9 mouse cellular contexts compared by ENCODE assay signal in genomic region chr3:127012525-127012924, GRCm38 (mm10).
DNase-seq lines count a peak whose midpoint lies in the region; ATAC-seq and TF ChIP-seq lines count a peak whose summit lies in the region.
"Had no signal": no experiment of that assay in that cellular context is flagged by ENCODE, and none has a peak within 500 bp of the region (broad histone marks: within the 10 kb centered on the region; RNA-seq: fewer than 3 reads in every experiment).

No protein-coding gene starts in this region.

- H3K4me2 ChIP-seq in hindbrain, embryonic 11.5 days (replicated peaks; ENCODE audit: low read depth, low read length): no peak overlapping the region
- no peak overlapping the region for H3K4me2 ChIP-seq in hindbrain, embryonic 14.5 days (replicated peaks)
- no peak overlapping the region for H3K4me2 ChIP-seq in midbrain, postnatal 0 days (ENCODE audit: low read depth, low read length, poor library complexity, severe bottlenecking)
- H3K4me2 ChIP-seq: embryonic facial prominence, embryonic 13.5 days had no signal

- ATAC-seq in hindbrain, embryonic 11.5 days (ENCODE audit: low FRiP score): peak; percentile 70
- ATAC-seq in hindbrain, embryonic 14.5 days (ENCODE audit: low FRiP score): no peak; the same call in 1 of the 2 replicates
- ATAC-seq in granulocyte monocyte progenitor cell, adult 5-6 weeks (replicated peaks; ENCODE audit: poor library complexity, severe bottlenecking): peak; percentile 85
- peak; percentile 68; the same call in 1 of the 2 replicates for ATAC-seq in midbrain, postnatal 0 days (ENCODE audit: low FRiP score)

- no peaks in the 10 kb centered on the region for H3K27me3 ChIP-seq in hindbrain, embryonic 11.5 days (ENCODE audit: control insufficient read depth, insufficient read depth, low read length)
- H3K27me3 ChIP-seq in hindbrain, embryonic 14.5 days (ENCODE audit: control insufficient read depth, insufficient read depth, low read length): no peaks in the 10 kb centered on the region
- H3K27me3 ChIP-seq in ES-Bruce4 (ENCODE audit: control insufficient read depth, insufficient read depth, low read length, poor library complexity, severe bottlenecking): no peaks in the 10 kb centered on the region
- H3K27me3 ChIP-seq in midbrain, postnatal 0 days (ENCODE audit: insufficient read depth, low read length): no peaks in the 10 kb centered on the region
- H3K27me3 ChIP-seq: embryonic facial prominence, embryonic 13.5 days had no signal

- no peaks in the 10 kb centered on the region for H3K36me3 ChIP-seq in hindbrain, embryonic 11.5 days (ENCODE audit: control insufficient read depth, insufficient read depth, low read length)
- peaks cover 89% of the 10 kb centered on the region for H3K36me3 ChIP-seq in hindbrain, embryonic 14.5 days (replicated peaks; ENCODE audit: control insufficient read depth, insufficient read depth)
- no peaks in the 10 kb centered on the region for H3K36me3 ChIP-seq in ES-Bruce4 (ENCODE audit: control insufficient read depth, insufficient read depth, low read length, poor library complexity, severe bottlenecking)
- H3K36me3 ChIP-seq in midbrain, postnatal 0 days (ENCODE audit: insufficient read depth, low read length): peaks cover 44% of the 10 kb centered on the region

- no peak overlapping the region for H3K27ac ChIP-seq in hindbrain, embryonic 11.5 days (ENCODE audit: low read depth, low read length)
- H3K27ac ChIP-seq in hindbrain, embryonic 14.5 days: no peak overlapping the region
- H3K27ac ChIP-seq in ES-Bruce4 (ENCODE audit: insufficient read depth, low read length): no peak overlapping the region
- no peak overlapping the region for H3K27ac ChIP-seq in midbrain, postnatal 0 days (ENCODE audit: low read depth, low read length)
- H3K27ac ChIP-seq: embryonic facial prominence, embryonic 13.5 days had no signal

- peak; percentile 72 for DNase-seq in hindbrain, embryonic 11.5 days (ENCODE audit: low spot score)
- no peak for DNase-seq in hindbrain, embryonic 14.5 days (ENCODE audit: low spot score)
- peak; percentile 7 for DNase-seq in c-Kit-positive CD71-positive TER-119-negative erythroid progenitor cells, embryonic 14.5 days (ENCODE audit: low read depth)
- DNase-seq in midbrain, postnatal 0 days (ENCODE audit: low spot score): peak; percentile 56
- no peak for DNase-seq in urinary bladder, postnatal 36 days (ENCODE audit: low spot score in 2 of 2)
- DNase-seq in heart, postnatal 36 days: no peak

- TF ChIP-seq CTCF in ES-Bruce4 (IDR thresholded peaks at IDR 0.05; ENCODE audit: low read depth, low read length): peak; percentile 86
- peak; percentile 76 for TF ChIP-seq CTCF in midbrain, postnatal 0 days (IDR thresholded peaks at IDR 0.05)

- no peaks in the 10 kb centered on the region for H3K9me3 ChIP-seq in hindbrain, embryonic 11.5 days (ENCODE audit: control insufficient read depth, low read length)
- H3K9me3 ChIP-seq in hindbrain, embryonic 14.5 days (ENCODE audit: control insufficient read depth, low read length): no peaks in the 10 kb centered on the region
- no peaks in the 10 kb centered on the region for H3K9me3 ChIP-seq in ES-Bruce4 (replicated peaks; ENCODE audit: control insufficient read depth, insufficient read depth, low read length, poor library complexity, severe bottlenecking)
- H3K9me3 ChIP-seq in midbrain, postnatal 0 days (ENCODE audit: low read length): no peaks in the 10 kb centered on the region
- H3K9me3 ChIP-seq: embryonic facial prominence, embryonic 13.5 days had no signal

- intact Hi-C loops in heart, postnatal 36 days (cut with DNase I): loop anchor here (5.0 kb wide), 1 partner anchor 35 kb away; no protein-coding TSS in a partner anchor

- TF ChIP-seq POLR2A in ES-Bruce4 (IDR thresholded peaks at IDR 0.05; ENCODE audit: insufficient read depth, low read length): no peak

- H3K4me3 ChIP-seq in hindbrain, embryonic 11.5 days (ENCODE audit: low read depth, low read length): no peak overlapping the region
- H3K4me3 ChIP-seq in hindbrain, embryonic 14.5 days (replicated peaks; ENCODE audit: low read length): no peak overlapping the region
- H3K4me3 ChIP-seq in ES-Bruce4 (ENCODE audit: low read depth, low read length): no peak overlapping the region
- no peak overlapping the region for H3K4me3 ChIP-seq in midbrain, postnatal 0 days (ENCODE audit: low read depth, low read length)
- H3K4me3 ChIP-seq: embryonic facial prominence, embryonic 13.5 days had no signal

- no peaks in the 10 kb centered on the region for H3K4me1 ChIP-seq in hindbrain, embryonic 11.5 days (replicated peaks; ENCODE audit: control insufficient read depth, insufficient read depth, low read length)
- H3K4me1 ChIP-seq in hindbrain, embryonic 14.5 days (replicated peaks; ENCODE audit: control insufficient read depth, insufficient read depth, low read length): no peaks in the 10 kb centered on the region
- no peaks in the 10 kb centered on the region for H3K4me1 ChIP-seq in ES-Bruce4 (ENCODE audit: control insufficient read depth, insufficient read depth, low read length)
- no peaks in the 10 kb centered on the region for H3K4me1 ChIP-seq in midbrain, postnatal 0 days (ENCODE audit: insufficient read depth, low read length)
- H3K4me1 ChIP-seq: embryonic facial prominence, embryonic 13.5 days had no signal

- no peak overlapping the region for H3K9ac ChIP-seq in hindbrain, embryonic 11.5 days (ENCODE audit: low read depth, low read length)
- no peak overlapping the region for H3K9ac ChIP-seq in hindbrain, embryonic 14.5 days
- no peak overlapping the region for H3K9ac ChIP-seq in ES-Bruce4 (ENCODE audit: low read depth, poor library complexity, severe bottlenecking)
- H3K9ac ChIP-seq in midbrain, postnatal 0 days (replicated peaks; ENCODE audit: low read length, poor library complexity, severe bottlenecking): no peak overlapping the region
- H3K9ac ChIP-seq: embryonic facial prominence, embryonic 13.5 days had no signal

- WGBS in hindbrain, embryonic 11.5 days: 50% methylated on average over 8 of the region's 8 CpGs
- 49% methylated on average over 8 of the region's 8 CpGs for WGBS in hindbrain, embryonic 14.5 days
- 52% methylated on average over 8 of the region's 8 CpGs for WGBS in midbrain, postnatal 0 days

- TF ChIP-seq EP300 in ES-Bruce4 (IDR thresholded peaks at IDR 0.05; ENCODE audit: insufficient read depth, low read depth, low read length): no peak

Comparison
In these comparisons a context has a peak if more than half of its experiments do, and no peak if none do; other contexts are left out.
1. DNase-seq: peak in hindbrain, embryonic 11.5 days (single experiment), c-Kit-positive CD71-positive TER-119-negative erythroid progenitor cells, embryonic 14.5 days (single experiment) and midbrain, postnatal 0 days (single experiment); none in hindbrain, embryonic 14.5 days (single experiment), urinary bladder, postnatal 36 days (0 of 2) and heart, postnatal 36 days (0 of 2).